Mouse (Mus musculus) mouse trophoblast stem cell (cell line): ENCODE measurements around the gene Mbd6.

Experiments used
- in situ Hi-C, 2 experiments: fragments of 300-500 bp; cut with MseI, MboI; formaldehyde crosslinking; loops; 2 replicates in 1 of 2; 3 replicates in 1 of 2; pipeline ENCODE4 v1.15.1; 2025

Gene Mbd6

DNA sequence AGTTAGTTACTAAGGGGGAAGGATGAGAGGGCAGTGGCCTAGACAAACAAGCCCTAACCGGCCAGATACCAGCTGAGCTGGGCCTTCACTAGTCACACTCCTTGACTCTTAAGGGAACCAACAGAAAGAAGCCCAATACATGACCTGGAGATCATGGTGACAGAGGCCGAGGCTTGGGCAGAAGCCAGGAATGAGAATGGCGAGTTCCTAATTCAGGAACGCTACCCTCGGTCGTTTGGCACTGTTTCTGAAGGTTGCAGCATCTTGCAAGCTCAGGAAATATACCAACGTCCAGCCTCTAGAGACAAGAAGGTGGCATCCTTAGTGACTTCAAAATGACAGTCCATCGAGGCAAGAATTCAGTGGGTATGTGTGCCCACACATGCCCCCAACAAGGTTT, 24.5 kb downstream of the Mbd6 start:
- in situ Hi-C loops, result no loop called here

DNA sequence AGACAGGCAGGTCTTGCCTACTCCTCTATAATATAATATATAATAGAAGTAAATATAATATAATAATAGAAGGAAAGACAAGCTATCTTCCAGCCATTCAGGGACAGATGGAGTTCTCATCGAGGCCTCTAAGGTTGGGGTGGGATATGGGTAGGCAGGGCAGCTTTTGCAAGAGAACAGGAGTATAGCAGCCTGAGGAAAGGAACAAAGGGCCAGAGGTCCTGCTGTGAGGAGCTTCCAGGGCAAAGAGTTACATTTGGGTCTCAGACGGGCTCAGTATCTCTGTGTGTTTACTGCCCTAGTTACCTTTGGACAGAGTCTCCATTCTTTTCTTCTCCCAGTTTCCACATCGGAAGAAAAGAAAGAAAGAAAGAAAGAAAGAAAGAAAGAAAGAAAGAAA, 25.2 kb downstream of the Mbd6 start:
- in situ Hi-C loops, result no loop called here

DNA sequence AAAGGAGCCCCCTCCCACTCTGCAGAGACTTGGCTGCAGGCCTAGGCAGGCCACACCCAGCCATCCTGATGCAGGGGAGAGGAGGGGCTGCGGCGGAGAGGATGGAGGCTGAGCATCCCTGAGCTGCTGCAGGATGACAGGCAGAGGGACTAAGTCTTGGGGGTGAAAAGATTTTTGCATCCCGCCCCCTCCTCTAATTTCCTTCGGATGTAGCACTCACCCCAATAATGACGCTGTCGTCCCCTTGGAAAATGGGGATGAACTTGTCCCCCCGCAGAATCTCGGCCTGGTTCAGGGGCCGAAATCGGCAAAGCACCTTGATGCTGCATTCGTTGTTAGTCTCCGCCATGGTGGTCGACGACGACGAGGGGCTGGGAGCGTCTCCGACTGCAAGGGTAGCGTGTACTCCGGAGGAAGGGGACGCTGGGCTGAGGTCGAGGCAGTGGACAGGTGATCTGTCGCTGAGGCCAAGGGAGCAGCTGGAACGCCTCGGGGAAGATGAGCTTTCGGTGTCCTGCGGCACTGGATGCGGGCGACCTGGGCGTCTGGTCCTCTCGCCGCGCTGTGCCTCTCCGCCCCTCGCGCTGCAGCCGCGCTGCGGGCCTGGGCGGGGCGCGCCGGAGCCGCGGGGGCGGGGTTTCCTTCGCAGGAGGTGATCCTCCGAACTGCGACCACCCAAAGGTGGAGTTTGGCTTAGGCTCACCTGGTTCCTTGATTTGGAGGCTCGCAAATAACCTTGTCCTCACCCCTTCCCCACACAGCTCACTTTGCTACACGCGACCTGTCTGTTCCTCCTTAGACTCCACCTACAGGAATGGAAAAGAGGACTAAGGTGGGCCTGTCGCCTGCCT, 26.0 kb downstream of the Mbd6 start, which contains the start of gene Kif5a:
Gene Kif5a (minus strand): TSS at position 801 of the 851 bp plus-strand sequence.
- in situ Hi-C loops, result no loop called here

DNA sequence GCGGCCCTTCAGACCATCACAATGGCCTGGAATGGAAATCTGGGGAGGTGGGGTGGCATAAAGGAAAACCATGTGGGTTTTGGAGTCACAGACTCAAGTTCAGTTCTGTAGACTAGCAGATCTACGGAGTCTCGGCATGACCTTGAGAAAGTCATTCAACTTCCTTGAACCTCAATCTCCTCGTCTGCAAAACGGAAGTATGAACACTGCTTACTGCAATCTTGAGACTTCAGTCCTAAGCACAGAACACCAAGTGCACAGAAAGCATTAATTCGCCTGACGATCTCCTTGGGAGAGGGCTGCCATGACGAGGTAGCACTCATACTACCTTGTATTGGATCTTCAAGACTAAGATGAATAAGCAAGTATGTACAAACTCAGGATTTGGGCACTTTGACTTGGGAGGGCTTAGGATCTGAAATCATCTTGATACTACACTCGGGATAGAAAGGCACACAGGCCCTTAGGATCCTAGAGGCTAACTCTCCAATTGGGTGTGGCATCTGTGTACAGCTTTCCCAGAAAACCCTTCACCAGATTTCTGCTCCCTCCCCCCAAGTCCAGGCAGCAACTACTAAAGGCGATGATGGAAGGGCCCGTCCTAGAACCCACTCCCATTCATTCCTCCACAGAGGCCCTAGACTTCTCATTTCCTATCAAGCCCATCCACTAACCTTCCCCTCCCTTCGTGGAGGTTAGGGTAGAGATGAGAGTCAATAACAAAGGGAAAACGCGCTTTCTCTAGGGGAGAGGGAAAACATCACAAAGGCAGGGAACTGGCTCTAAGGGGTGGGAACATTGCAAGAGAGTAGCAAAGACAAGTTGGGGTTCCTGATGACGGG, 26.9 kb downstream of the Mbd6 start:
- in situ Hi-C loops, result no loop called here

DNA sequence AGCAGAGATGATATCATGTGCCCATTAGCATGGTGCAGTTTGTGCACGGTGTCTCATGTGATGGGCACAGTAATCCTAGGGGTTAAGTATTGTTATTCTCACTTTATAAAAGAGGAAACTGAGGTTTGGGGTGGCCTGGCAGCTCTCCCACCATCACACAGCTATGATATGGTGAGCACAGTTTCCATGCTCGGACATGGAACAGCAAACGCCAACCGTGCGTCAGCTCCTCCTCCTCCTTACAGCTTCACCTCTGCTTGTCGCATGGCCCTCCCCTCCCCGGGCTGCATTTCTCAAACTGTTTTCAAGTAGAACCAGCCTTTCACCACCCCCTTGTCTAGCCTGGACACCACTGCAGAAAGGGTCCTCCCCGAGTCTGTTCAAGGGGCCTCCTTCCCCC, 30.3 kb downstream of the Mbd6 start:
- in situ Hi-C loops, result no loop called here

DNA sequence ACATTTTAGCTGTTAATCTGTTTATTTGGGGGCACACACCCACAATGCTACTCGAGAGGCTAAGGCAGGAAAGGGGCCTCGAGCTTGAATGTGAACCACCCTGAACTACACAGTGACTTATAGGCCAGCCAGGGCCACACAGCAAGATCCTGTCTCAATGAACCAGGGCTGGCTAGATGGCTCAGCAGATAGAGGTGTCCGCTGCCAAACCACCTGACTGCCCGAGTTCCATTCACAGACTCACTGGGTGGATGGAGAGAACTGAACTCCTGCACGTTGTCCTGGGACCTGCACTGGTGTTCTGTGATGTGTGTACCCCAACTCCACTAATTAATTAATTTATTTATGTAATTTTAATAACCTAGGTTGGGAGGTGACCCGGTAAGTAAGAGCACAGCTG, 31.0 kb downstream of the Mbd6 start:
- in situ Hi-C loops, result no loop called here

DNA sequence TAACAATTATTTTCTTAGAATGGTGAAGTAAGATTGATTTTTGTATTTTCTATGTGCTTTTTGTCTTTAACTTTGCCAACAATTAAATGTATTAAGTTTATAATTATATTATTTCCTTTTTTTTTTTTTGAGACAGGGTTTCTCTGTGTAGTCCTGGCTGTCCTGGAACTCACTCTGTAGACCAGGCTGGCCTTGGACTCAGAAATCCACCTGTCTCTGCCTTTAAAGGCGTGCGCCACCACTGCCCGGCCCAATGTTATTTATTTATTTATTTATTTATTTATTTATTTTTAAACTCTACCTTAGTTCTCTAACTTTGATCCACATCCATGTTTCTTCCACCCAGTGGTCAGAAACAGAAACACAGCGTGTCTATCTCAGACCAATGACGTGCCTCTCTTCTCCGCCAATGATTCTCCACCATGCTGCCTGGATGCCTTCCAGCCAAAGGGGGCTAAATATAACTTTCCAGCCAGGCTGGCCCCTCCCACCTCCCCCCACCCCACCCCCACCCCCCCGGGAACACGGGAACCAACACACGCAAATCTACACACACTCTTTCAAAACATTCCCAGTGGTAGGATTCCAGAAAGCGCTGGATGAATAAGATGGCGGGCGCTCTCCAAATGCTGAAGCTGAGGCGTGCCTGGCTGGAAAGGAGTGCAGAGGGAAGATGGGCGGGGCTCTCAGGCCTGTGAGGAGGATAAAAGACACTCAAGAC, 33.0 kb downstream of the Mbd6 start:
- in situ Hi-C loops, result no loop called here

DNA sequence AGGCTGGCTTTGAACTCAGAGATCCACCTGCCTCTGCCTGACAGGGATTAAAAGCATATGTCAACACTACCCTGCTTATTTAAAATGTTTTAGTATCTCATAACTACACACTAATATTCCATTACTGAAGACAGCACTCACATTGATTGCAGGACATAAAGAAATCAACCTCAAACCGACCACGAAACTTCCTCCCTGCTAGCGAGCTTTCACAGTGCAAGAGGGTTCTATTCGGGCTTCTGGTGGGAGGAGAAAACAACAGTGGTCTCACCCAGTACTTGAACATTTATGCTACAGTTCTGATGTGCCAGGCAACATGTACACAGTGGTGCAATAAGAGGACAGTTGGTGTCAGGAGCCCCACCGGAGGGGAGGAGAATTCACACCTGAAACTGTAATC, 38.0 kb downstream of the Mbd6 start:
- in situ Hi-C loops, result no loop called here

DNA sequence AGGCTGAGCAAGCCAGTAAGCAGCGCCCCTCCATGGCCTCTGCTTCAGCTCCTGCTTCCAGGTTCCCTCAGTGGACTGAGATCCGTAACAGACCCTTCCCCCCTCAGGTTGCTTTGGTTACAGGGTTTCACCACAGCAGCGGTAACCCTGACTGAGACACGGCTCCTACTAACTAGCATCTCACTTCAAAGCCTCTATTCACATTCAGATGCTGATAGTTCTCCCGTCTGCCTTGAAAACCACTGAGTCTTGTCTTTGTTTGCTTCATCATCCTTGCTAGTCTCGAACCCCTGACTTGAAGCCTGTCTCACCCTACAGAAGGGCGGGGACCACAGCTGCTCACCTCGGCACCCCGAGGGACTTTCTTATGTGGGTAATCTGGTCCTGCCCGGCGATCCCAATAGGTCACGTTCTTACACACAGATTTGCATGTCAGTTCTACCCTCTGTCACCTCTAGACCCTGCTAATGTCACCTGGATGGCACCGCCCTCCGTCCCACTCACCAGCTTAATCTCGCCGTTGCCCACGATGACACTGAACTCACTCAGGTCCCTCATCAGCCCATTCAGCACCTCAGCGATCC, 50.5 kb downstream of the Mbd6 start:
- in situ Hi-C loops, result no loop called here

DNA sequence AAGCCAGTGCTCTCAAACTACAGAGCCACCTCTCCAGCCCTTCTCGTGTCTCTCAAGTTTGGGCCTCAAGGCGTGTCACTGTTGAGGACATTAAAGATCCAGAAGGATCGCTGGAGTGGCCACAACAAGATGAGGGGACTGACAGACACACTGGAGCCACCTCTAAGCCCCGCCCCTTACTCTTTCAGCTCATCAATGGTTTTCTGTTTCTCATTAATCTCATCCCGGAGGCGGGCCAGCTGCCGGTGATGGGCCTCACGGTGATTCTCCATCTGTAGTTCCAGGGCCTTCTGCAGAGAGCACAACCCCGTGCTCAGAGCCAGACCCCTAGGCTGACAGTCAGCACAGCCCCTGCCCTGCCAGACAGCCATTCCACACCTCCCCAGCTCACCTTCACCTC, 52.3 kb downstream of the Mbd6 start:
- in situ Hi-C loops, result no loop called here

DNA sequence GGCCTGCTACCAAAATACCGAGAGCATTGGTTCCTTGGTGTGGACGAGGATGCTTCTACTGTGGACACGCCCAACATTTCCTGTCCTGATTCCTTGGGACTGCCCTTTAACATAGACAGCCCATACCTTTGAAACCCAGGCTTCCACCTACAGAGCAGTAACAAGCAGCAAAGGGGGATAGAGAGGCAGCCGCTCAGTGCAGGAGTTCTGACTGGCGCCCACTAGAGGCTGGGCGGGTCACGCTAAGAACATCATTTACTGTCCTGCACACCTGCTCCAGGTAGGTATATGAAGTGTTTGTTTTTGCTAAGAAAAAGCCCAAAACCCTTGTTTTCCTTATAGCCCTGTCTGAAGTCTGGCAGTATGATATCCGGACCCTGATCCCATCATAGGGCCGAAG, 55.7 kb downstream of the Mbd6 start:
- in situ Hi-C loops, result no loop called here
